Mouse (Mus musculus) layer of hippocampus, adult 8-10 months (tissue): Measurements from ENCODE around the gene Fhl5. TPM values are rescaled to one million over a fixed set of nuclear protein-coding genes. Genes with fewer than 3 reads are reported as not detected.
A peak's percentile ranks its signal among the peaks of the same experiment; 100 is the strongest.
"Not testable (repeated sequence)": the region's sequence is repeated elsewhere in the genome, so short reads cannot be mapped to it uniquely, and the experiment has no call there.

Source experiments
- DNase-seq, 2 experiments: peaks; one replicate each; pipeline ENCODE4 v3.0.0; 2022; ENCODE audit warnings: low spot score in 2 of 2
- total RNA-seq, 4 experiments: library from RNA; stranded (reverse); gene quantifications; 2 replicates each; pipeline ENCODE4 v1.2.4; 2022

Gene Fhl5
- total RNA-seq = under 1 TPM in 2 of 4 experiments, not detected in 2; 0.43 to 0.50 TPM

DNA sequence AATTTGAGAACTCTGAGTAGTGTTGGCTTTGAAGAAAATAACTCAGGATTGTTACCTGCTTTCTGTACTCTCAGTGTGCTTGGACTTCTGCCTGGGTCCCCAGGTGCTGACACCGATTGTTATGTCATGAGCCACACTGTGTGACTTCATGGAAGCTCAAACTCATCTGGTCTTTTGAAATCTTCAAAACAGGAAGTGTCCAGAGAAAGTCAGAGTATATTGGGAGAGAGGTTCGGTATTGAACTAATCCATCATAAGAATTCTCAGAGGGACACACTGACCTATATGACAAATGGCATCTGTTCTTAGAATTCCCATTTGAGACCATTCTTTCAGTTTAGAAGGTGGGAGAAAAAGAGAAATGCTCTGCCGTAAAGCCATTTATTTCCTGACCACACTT is at the start of gene Fhl5:
Gene Fhl5 (minus strand): TSS at position 101 of the 400 bp plus-strand sequence.
- DNase-seq = no peak

DNA sequence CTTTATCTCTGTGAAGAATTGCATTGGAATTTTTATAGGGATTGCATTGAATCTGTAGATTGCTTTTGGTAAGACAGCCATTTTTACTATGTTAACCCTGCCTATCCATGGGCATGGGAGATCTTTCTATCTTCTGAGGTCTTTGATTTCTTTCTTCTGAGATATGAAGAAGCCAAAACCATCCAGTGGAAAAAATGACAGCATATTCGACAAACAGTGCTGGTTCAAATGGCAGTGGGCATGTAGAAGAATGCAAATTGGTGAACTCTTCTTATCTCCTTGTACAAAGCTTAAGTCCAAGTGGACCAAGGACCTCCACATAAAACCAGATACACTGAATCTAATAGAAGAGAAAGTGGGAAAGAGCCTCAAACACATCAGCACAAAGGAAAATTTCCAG is 42.3 kb upstream of the Fhl5 start:
- DNase-seq = not testable (repeated sequence)

DNA sequence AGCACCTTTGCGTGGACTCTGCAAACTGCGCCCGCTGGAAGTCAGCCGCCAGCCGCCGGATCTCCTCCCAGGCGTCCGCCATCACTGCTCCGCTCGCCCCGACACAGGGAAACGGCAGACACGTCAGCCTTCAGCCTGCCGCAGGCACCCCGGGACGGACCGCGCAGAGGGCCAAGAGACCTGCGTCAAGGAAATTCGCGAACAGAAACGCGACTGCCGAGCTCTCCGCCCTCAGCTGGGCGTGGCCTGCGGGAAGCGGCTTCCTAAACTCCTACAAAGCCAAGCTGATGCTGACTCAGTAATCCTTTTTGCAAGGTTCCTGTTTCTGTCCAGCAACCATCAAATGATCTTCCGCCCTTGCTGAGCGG is 39.0 kb upstream of the Fhl5 start, which contains the start of gene Ufl1:
Gene Ufl1 (minus strand): TSS at position 151 of the 368 bp plus-strand sequence.
- DNase-seq = peak; percentile 93 to 97

DNA sequence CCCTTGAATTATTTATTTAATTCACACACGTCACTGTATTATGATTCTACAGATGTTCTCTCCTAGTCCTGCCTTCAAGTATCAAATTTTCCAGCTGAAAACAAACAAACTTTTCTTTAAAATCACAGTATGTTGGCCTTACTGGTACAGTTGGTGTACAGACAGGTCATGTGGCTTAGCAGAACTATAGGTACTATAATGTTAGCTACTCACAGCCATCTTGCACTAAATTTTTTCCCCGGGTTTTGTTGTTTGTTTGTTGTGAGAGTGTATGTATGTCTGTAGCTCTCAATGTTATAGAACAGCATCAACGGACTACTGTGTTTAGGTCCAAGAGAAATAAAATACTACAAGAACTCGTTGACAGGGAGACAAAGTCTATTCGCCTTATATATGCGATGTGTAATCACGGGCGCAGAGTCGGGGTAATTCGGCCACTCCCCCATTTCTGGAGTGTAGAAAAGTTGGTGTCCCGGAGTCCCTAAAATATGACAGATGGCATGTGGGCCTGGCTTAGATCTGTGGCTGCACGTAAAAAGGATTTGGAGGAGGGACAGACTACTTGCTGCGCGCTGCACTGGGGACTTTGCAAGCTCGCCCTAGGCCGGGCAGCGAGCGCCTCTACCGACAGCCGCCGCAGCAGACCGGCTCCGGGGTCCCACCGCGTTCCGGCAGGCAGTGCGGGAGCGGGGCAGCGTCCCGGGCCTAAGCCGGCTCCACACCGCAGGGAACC is 38.4 kb upstream of the Fhl5 start:
- no peak for DNase-seq

DNA sequence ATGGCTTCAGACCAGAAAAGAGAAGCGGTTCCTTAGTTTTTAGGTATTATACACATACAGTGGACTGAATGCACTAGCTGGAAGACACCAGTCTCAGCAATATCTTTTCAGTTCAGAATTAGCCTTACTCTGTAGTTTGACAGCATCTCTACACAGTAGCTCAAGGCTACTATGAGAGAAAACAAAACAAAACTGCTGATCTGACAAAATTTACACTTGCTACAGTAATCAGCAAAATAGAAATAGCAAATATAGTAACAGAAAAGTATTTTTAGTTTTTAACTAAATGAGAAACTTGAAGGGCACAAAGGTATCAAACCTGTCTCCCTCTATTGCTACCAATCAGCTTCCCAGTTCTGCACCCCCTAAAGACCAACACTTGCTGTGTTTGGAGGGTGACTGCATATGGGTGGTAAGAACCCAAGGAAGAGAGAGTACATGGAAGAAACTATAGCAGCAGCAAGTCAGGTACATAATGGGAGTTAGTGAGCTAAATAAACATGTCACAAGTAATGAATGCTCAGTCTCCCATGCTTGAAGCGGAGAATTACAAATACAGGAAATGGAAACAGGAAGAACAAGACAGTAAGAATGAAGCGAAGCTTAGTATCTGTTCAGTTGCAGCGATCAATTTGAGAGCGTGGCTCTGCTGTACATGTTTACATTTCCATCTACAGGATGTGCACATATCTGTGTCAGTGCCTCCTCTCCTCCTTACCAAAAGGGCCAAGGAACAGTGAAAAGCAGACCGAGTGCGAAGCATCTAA is 30.4 kb upstream of the Fhl5 start:
- DNase-seq = no peak

DNA sequence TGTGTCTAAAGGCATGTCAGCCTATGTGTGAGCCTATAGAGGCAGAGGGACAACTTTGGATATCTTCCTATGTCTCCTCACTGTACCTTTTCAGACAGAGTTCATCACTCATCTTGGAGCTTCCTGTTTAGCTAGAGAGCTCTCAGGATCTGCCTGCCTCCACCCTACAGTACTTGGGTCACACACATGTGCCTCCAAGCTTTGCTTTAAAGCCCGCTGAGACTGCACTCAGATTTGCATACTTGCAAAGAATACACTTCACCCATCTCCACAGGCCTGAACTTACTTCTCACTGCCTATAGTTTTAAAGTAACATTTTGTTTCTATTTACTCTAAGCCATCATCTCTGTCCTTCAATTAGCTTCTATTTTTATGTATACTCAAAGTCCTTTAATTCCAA is 29.2 kb upstream of the Fhl5 start:
- DNase-seq = no peak

DNA sequence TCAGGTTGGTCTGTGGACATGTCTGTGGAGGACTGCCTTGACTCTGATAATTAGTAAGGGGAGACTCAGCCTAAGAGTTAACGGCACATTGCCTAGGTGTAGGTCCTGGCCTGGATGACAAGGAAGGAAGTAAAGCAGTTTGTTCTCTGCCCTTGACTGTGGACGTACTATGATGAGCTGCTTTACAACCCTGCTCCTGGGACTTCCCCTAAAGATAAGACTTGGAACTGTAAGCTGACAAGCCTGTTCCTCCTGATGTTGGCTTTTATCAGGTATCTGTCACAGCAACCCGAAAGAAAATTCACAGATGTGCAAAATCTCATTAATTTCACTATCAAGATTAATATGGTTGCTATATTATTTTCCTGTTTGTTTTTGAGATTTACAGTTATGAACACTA is 24.5 kb upstream of the Fhl5 start:
- no peak for DNase-seq

DNA sequence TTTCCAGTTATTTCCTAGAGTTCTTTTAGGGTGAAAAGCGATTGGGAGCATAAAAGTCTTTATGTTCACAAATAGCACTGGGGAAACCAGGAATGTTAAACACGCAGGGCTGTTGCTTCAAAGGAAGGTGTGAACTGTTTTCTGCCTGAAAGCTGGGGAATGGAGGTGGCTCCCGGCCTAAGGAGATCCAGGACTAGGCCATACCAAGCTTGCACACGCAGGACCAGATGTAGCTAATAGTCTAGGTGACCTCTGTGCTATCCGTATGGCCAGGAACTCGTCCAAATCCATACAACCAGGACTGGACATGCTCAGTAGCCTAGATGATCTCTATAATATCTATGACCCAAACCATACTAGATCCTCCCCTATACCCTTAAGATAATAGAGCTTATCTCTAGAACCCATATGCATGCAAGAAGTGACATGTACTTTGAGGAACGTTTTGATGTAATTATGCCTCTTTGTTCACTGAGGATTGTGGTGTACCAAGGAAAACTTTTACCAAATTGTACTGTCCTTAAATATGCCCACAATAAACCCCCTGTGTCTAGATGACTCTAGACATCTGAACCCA is 15.2 kb upstream of the Fhl5 start:
- DNase-seq = no peak

DNA sequence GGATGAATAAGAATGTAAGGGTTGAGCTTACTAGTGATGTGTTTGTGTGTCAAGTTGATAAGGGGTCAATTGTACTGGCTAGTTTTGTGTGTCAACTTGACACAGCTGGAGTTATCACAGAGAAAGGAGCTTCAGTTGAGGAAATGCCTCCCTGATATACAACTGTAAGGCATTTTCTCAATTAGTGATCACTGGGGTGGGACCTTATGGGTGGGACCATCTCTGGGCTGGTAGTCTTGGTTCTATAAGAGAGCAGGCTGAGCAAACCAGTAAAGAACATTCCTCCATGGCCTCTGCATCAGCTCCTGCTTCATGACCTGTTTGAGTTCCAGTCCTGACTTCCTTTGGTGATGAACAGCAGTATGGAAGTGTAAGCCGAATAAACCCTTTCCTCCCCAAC is 7.0 kb downstream of the Fhl5 start:
- not testable (repeated sequence) for DNase-seq

DNA sequence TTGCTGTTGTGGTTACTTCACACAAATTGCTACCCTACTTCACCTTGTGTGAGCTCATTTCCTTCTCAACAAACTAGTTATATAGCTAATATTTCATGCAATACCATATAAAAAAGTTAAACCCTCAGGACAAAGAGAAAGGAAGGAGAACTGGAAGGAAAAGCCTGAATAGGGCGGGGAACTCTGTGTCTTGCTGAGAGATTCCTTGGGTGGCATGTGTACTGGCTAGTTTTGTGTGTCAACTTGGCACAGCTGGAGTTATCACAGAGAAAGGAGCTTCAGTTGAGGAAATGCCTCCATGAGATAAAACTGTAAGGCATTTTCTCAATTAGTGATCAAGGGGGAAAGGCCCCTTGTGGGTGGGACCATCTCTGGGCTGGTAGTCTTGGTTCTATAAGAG is 8.9 kb downstream of the Fhl5 start:
- not testable (repeated sequence) for DNase-seq

DNA sequence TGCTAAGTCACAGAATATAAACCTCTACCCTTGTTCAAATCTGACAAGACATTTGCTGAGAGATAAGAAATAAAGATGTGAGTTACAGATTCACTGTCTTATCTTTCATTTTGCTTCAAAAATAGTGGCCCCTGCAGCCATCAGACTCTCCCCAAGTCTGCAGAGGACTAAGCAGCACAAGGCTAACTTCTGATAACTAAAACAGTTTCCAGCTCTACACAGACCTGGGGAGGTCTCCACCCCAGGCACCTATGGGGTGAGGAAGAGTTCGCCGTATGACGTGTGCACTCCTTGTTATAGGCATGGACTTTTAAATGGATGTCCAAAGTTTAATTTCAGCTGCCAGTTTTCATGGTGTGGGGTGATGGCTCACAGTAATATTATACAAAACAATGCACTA is 10.1 kb downstream of the Fhl5 start:
- DNase-seq = no peak

DNA sequence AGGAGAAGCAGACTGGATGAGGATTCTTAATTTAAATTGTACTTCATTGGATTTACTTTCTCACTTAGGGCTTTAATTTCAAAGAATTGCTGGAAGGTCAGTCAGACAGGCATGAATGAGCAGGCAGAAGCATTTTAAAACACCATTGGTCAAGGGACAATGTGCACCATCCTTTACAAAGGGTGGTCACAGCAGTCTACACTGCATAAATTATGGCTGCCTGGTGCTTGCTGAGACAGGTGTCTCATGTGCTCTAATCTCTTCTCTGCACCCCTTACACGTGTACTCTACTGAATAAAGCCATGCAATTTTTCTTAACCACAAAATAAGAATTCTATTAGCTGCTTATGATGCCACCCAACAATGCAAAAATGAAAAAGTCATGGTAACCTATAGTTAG is 15.1 kb downstream of the Fhl5 start:
- no peak for DNase-seq

DNA sequence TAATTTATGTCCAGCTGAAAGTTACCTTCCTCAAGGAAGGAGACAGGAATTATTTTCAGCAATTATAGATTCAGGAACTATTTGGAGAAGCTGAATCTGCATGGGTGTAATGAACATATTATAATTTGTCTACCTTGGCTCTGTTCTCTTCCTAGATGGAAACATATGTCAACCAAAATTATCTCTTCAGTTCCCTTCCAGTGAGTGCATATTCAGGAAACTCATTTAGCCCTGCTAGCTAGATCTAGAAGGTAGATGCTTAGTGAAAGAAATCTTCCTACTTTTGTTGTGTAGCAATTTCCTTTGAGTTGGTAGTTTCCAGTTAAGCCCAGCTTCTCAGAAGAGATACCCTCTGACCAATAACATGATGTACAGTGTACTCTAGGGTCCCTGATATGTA is 20.7 kb downstream of the Fhl5 start:
- no peak for DNase-seq

DNA sequence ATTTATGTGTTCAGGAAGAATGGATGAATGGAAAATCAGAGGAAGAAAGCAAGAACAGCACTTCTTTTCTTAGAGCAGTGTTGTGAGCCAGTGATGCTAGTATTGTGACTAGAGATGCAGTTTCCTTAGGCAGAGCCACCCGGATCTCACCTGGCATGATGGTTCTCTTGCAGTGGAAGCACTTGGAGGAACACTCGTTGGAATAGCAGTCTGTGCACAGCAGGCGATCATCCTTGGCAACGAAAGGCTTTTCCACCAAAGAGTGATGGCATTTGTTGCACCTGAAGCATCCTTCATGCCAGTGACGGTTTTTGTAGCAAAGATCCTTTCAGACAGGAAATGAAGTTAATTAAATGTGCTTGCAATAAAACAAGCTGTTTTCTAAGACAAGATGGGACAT is 29.2 kb downstream of the Fhl5 start:
- no peak for DNase-seq

DNA sequence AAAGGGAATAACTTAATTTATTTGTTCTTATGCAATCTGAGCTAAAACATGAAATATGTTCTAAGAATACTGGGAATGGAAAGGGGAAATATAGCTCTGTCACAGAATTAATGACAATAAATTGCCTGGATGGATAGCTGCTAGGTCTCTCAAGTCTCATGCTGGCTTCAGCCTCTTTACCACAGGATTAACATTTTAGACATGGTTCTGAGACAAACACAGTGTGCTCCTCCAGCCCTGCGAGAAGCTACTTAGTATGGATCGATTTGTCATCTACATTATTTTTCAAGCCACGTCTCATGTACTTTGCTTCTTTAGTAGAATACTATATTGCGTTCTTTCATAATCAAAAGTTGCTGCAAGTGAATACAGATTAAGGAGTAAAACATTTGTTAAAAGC is 36.5 kb downstream of the Fhl5 start:
- no peak for DNase-seq

DNA sequence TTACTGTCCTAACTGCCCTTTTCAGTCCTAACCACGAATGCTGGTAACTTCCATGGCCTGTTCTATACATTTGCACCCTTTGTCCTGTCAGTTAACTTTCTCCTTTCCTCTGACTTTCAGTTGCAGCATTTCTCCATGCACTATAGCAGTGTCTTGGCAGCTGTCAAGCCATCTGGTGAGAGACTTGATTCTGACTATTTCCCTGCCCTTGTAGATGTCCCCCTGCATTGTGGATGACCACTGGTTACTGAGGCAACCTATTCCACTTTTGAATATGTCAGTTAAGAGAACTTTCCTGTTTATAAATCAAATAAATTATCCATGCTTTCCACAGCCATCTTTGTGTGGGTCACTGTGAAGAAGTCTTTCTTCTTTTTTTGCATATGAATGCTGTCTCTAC is 45.4 kb downstream of the Fhl5 start:
- DNase-seq = no peak

DNA sequence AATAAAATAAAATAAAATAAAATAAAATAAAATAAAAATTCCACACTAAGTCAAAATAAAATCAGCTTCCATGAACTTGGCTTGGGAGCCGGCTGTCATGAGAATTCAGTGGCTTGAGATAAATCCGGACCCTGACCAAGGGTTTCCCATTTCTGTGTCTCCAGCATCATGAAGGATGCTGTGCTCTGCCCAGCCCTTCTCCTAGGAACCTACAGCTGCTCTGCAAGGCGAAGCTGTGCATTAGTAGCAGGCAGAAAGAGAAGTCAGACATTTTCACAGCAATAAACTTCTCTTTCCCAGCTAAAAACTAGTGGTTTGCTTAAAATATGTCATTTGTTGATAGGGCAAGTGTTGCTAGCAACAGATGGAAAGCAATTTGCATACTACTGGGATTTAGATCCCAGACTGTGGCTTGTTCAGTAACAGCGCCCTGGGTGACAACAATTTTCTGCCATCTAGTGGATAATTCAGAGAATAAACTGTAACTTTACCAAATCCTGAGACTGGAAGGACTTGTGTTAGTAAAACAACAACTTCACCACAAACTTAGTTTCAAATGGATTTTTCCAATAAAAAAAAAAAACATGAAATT is 63.0 kb downstream of the Fhl5 start:
- peak; percentile 15 to 24 for DNase-seq

Other genes starting within 250 kb of the Fhl5 start
- 10 to 100 TPM; 27.8 to 33.5 (median 30.2) TPM for gene Ufl1, start 38.9 kb upstream of the Fhl5 start, total RNA-seq